Mouse (Mus musculus): Measurements from ENCODE around the gene Psd4. TPM values are rescaled to one million over a fixed set of nuclear protein-coding genes. Genes with fewer than 3 reads are reported as not detected.

The Psd4 gene
- polyA plus RNA-seq, 1 experiment = under 0.01 TPM

GRCm38 (mm10) chr2:24429806-24430205 lies 62.4 kb downstream of the Psd4 start:
- TF ChIP-seq CEBPB (IDR thresholded peaks at IDR 0.05; ENCODE audit: low read depth) = no peak
- no peaks in the 10 kb centered on the region for H3K79me3 ChIP-seq (ENCODE audit: low read depth)
- peaks cover 8% of the 10 kb centered on the region for H3K27me3 ChIP-seq (ENCODE audit: control insufficient read depth, insufficient read depth, insufficient read length)
- no peaks in the 10 kb centered on the region for H3K79me2 ChIP-seq (ENCODE audit: control insufficient read depth, insufficient read depth)
- no peak overlapping the region for H3K4me3 ChIP-seq (ENCODE audit: insufficient read depth, poor library complexity, severe bottlenecking)
- no peaks in the 10 kb centered on the region for H3K36me3 ChIP-seq (ENCODE audit: control insufficient read depth, insufficient read depth)
- no peak overlapping the region for H3ac ChIP-seq (ENCODE audit: control insufficient read depth, insufficient read length, low read depth)

GRCm38 (mm10) chr2:24434670-24435069 lies 67.3 kb downstream of the Psd4 start:
- no peaks in the 10 kb centered on the region for H3K27me3 ChIP-seq (ENCODE audit: control insufficient read depth, insufficient read depth, insufficient read length)
- H3K4me3 ChIP-seq (ENCODE audit: insufficient read depth, poor library complexity, severe bottlenecking) = no peak overlapping the region
- no peak overlapping the region for H3ac ChIP-seq (ENCODE audit: control insufficient read depth, insufficient read length, low read depth)
- no peaks in the 10 kb centered on the region for H3K79me3 ChIP-seq (ENCODE audit: low read depth)
- no peaks in the 10 kb centered on the region for H3K79me2 ChIP-seq (ENCODE audit: control insufficient read depth, insufficient read depth)
- no peaks in the 10 kb centered on the region for H3K36me3 ChIP-seq (ENCODE audit: control insufficient read depth, insufficient read depth)
- TF ChIP-seq MYOG (IDR thresholded peaks at IDR 0.05; ENCODE audit: control insufficient read depth, extremely low read depth, insufficient read length) (no peak), MAX (IDR thresholded peaks at IDR 0.05) (no peak), FOSL1 (IDR thresholded peaks at IDR 0.05; ENCODE audit: insufficient read depth, low read length, poor library complexity, severe bottlenecking) (no peak)

- Histone ChIP-seq H3K27me3 (ENCODE audit: control insufficient read depth, insufficient read depth, insufficient read length) (no peaks in the 10 kb centered on the region), H3K79me3 (ENCODE audit: low read depth) (no peaks in the 10 kb centered on the region), H3ac (ENCODE audit: control insufficient read depth, insufficient read length, low read depth) (no peak overlapping the region), H3K79me2 (ENCODE audit: control insufficient read depth, insufficient read depth) (no peaks in the 10 kb centered on the region), H3K4me3 (ENCODE audit: insufficient read depth, poor library complexity, severe bottlenecking) (no peak overlapping the region), H3K36me3 (ENCODE audit: control insufficient read depth, insufficient read depth) (no peaks in the 10 kb centered on the region)
- TF ChIP-seq MYOD1 (IDR thresholded peaks at IDR 0.05; ENCODE audit: control insufficient read depth, insufficient read length, low read depth) (no peak), MYOG (IDR thresholded peaks at IDR 0.05; ENCODE audit: control insufficient read depth, extremely low read depth, insufficient read length) (no peak), MAX (IDR thresholded peaks at IDR 0.05) (no peak), CTCF (IDR thresholded peaks at IDR 0.05; ENCODE audit: control insufficient read depth, insufficient read depth, insufficient read length) (no peak), USF1 (IDR thresholded peaks at IDR 0.05; ENCODE audit: low read depth) (no peak), FOSL1 (IDR thresholded peaks at IDR 0.05; ENCODE audit: insufficient read depth, low read length, poor library complexity, severe bottlenecking) (no peak), CEBPB (IDR thresholded peaks at IDR 0.05; ENCODE audit: low read depth) (no peak)
Measured at GRCm38 (mm10) chr2:24435699-24436098, 68.3 kb downstream of the Psd4 start.

GRCm38 (mm10) chr2:24440056-24440455 lies 72.7 kb downstream of the Psd4 start:
- H3K79me2 ChIP-seq (ENCODE audit: control insufficient read depth, insufficient read depth) = no peaks in the 10 kb centered on the region
- H3ac ChIP-seq (ENCODE audit: control insufficient read depth, insufficient read length, low read depth) = no peak overlapping the region
- H3K36me3 ChIP-seq (ENCODE audit: control insufficient read depth, insufficient read depth) = no peaks in the 10 kb centered on the region
- TF ChIP-seq CTCF (IDR thresholded peaks at IDR 0.05; ENCODE audit: control insufficient read depth, insufficient read depth, insufficient read length) = no peak
- peak; percentile 10 for TF ChIP-seq USF1 (IDR thresholded peaks at IDR 0.05; ENCODE audit: low read depth)
- peak; percentile 30 for TF ChIP-seq CEBPB (IDR thresholded peaks at IDR 0.05; ENCODE audit: low read depth)
- no peak overlapping the region for H3K4me3 ChIP-seq (ENCODE audit: insufficient read depth, poor library complexity, severe bottlenecking)
- no peaks in the 10 kb centered on the region for H3K79me3 ChIP-seq (ENCODE audit: low read depth)
- H3K27me3 ChIP-seq (ENCODE audit: control insufficient read depth, insufficient read depth, insufficient read length) = no peaks in the 10 kb centered on the region

GRCm38 (mm10) chr2:24441899-24442298 lies 74.5 kb downstream of the Psd4 start:
- H3K79me3 ChIP-seq (ENCODE audit: low read depth) = no peaks in the 10 kb centered on the region
- no peaks in the 10 kb centered on the region for H3K36me3 ChIP-seq (ENCODE audit: control insufficient read depth, insufficient read depth)
- H3K27me3 ChIP-seq (ENCODE audit: control insufficient read depth, insufficient read depth, insufficient read length) = no peaks in the 10 kb centered on the region
- H3ac ChIP-seq (ENCODE audit: control insufficient read depth, insufficient read length, low read depth) = no peak overlapping the region
- H3K4me3 ChIP-seq (ENCODE audit: insufficient read depth, poor library complexity, severe bottlenecking) = no peak overlapping the region
- TF ChIP-seq MYOD1 (IDR thresholded peaks at IDR 0.05; ENCODE audit: control insufficient read depth, insufficient read length, low read depth) (no peak), FOSL1 (IDR thresholded peaks at IDR 0.05; ENCODE audit: insufficient read depth, low read length, poor library complexity, severe bottlenecking) (no peak), USF1 (IDR thresholded peaks at IDR 0.05; ENCODE audit: low read depth) (no peak), MAX (IDR thresholded peaks at IDR 0.05) (no peak), MYOG (IDR thresholded peaks at IDR 0.05; ENCODE audit: control insufficient read depth, extremely low read depth, insufficient read length) (no peak), CEBPB (IDR thresholded peaks at IDR 0.05; ENCODE audit: low read depth) (no peak), CTCF (IDR thresholded peaks at IDR 0.05; ENCODE audit: control insufficient read depth, insufficient read depth, insufficient read length) (no peak)
- H3K79me2 ChIP-seq (ENCODE audit: control insufficient read depth, insufficient read depth) = no peaks in the 10 kb centered on the region

- TF ChIP-seq MYOG (IDR thresholded peaks at IDR 0.05; ENCODE audit: control insufficient read depth, extremely low read depth, insufficient read length) (no peak), CEBPB (IDR thresholded peaks at IDR 0.05; ENCODE audit: low read depth) (no peak), FOSL1 (IDR thresholded peaks at IDR 0.05; ENCODE audit: insufficient read depth, low read length, poor library complexity, severe bottlenecking) (no peak), USF1 (IDR thresholded peaks at IDR 0.05; ENCODE audit: low read depth) (no peak), CTCF (IDR thresholded peaks at IDR 0.05; ENCODE audit: control insufficient read depth, insufficient read depth, insufficient read length) (no peak), MYOD1 (IDR thresholded peaks at IDR 0.05; ENCODE audit: control insufficient read depth, insufficient read length, low read depth) (no peak), MAX (IDR thresholded peaks at IDR 0.05) (no peak)
- Histone ChIP-seq H3K27me3 (ENCODE audit: control insufficient read depth, insufficient read depth, insufficient read length) (no peaks in the 10 kb centered on the region), H3K79me3 (ENCODE audit: low read depth) (no peaks in the 10 kb centered on the region), H3K79me2 (ENCODE audit: control insufficient read depth, insufficient read depth) (no peaks in the 10 kb centered on the region), H3K36me3 (ENCODE audit: control insufficient read depth, insufficient read depth) (no peaks in the 10 kb centered on the region), H3ac (ENCODE audit: control insufficient read depth, insufficient read length, low read depth) (no peak overlapping the region), H3K4me3 (ENCODE audit: insufficient read depth, poor library complexity, severe bottlenecking) (no peak overlapping the region)
Measured at GRCm38 (mm10) chr2:24442303-24442925, 75.0 kb downstream of the Psd4 start.
